Mouse (Mus musculus): ENCODE measurements at regions not wholly inside any gene's neighbourhood (a gene's known extent, or its start where the extent isn't known, plus 50 kb on each side); places are given as distances from the start of the nearest gene placed in this dataset.
A peak's percentile ranks its signal among the peaks of the same experiment; 100 is the strongest.

GRCm38 (mm10) chr19:60684417-60684816 is 71.4 kb upstream of the Nanos1 start:
- DNase-seq: no peak

- DNase-seq: peak; percentile 43
Measured at GRCm38 (mm10) chr19:60682283-60682682, 73.5 kb upstream of the Nanos1 start.

- DNase-seq: no peak
Measured at GRCm38 (mm10) chr19:60681481-60681880, 74.3 kb upstream of the Nanos1 start.

DNA sequence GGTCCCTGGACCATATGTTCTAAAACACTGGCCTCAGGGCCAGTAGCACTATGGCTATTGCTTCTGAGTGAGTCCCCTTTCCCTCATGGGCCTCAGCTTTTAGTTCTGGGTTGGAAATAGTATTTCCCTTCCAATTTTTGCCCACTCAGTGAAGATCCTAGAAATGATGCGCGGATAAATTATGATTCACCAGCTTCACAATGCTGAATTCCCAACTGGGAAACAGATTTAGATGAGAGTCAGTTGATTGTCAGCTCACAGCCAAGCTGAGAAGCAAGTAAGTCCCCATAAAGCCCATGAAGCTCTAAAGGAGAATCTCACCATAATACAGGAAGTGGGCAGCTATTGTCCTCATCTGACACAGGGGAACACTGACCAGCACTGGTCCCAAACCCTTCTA is 77.6 kb upstream of the Nanos1 start:
- DNase-seq: no peak

GRCm38 (mm10) chr19:60674953-60675472 is 80.8 kb upstream of the Nanos1 start:
- no peak for DNase-seq

- DNase-seq: no peak
Measured at GRCm38 (mm10) chr19:60670781-60671180, 85.0 kb upstream of the Nanos1 start.

DNA sequence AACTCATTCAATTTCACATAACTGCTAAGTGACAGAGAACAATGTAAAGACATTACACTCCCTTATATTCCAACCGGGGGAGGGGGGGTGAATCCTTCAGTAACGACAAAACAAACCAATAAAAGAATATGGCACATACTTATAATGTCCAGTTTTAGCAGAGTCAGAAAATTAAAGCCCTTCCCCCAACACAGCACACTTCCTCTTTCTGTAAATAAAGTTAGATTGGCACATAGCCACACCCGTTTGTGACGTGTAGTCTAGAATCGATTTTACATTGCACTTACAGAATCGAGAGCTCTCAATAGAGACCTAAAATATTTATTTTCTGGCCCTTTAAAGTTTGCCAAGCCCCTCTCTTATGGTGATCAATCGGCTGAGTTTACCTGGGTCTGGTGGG is 85.0 kb upstream of the Cacul1 start:
- no peak for DNase-seq

DNA sequence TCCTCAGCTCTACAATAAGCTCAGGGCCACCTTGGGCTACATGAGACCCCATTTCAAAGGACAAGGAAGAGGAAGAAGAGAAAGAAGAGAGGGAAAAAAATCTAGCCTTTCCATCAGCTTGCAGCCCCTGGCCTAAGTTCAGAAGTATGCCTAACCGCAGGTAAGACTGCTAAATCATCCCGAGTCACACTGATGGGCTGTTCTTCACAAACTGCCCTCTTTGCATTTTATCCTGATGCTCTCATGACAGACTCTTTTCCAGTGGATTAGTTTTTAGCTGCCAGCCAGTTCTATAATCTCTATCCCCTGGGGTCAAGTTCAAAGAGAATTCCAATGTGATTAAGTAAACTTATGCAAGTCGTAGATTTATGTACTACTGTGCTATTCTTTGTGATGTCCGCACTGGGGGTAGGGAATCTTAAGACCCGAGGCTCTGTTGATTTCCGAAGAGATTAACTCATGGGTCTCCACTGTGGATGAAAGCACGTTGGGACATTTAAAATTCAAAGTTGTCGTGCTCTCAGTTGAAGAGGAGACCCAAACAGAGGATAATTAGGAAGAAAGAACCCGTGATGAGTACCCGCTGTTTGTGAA is 70.4 kb upstream of the Cacul1 start:
- DNase-seq: no peak

GRCm38 (mm10) chr19:60640065-60640464 is 59.2 kb upstream of the Cacul1 start:
- no peak for DNase-seq

Data from layer of hippocampus, adult 9-11 months (tissue).